Mouse (Mus musculus) erythroblast, adult 5-6 weeks (primary cell): ENCODE results near the gene Tmem208. TPM values are rescaled to one million over a fixed set of nuclear protein-coding genes. Genes with fewer than 3 reads are reported as not detected.

Experiments
- ATAC-seq: replicated peaks from 2 replicates; pipeline ENCODE4 v1.8.0; 2016; ENCODE audit warnings: moderate number of reproducible peaks, mild to moderate bottlenecking, moderate TSS enrichment, inconsistent platforms; ENCODE audit not compliant: poor library complexity, low FRiP score, severe bottlenecking
- total RNA-seq, 2 experiments: library from RNA; stranded (forward) in 1 of 2; stranded (reverse) in 1 of 2; fragments of 150-400 nt in 1 of 2; fragments of 200-764, 138-1000 nt in 1 of 2; gene quantifications; 2 replicates each; pipeline versions ENCODE4 v1.2.3 to v1.2.4; 2015 to 2017; ENCODE audit warnings: low replicate concordance in 2 of 2

Tmem208 gene
- total RNA-seq, 2 experiments from 2014 or later = 26.9 to 56.3 TPM

DNA sequence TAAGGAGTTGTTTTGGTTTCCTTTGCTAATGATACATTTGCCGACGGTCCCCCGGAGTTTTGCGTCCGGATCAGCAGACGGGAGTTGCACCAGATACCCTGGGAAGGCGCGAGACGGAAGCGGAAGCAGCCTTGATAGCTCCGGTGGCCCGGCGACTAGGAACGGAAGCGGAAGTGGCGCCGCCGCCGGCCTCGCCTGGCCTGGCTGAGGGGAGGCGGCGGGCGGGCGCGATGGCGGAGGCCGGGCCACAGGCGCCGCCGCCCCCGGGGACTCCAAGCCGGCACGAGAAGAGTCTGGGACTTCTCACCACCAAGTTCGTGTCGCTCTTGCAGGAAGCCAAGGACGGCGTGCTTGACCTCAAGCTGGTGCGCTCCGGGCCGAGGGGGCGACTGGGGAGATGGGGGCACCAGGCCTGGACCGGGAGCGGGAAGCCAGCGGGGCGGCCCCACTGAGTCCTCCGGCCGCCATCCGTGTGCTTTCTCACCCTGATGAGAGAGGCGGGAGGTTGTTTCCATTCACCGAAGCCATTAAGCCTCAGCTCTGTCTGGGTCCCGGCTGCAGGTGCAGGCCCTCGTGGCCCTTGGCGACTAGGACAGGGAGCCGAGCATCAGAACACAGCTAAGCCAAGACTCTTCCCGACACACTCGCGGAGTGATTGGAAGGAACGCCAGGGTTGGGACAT, 28.5 kb upstream of the Tmem208 start, which contains the start of gene E2f4:
Gene E2f4, plus strand, starts transcription at position 153 of the 682 bp plus-strand sequence.
- peak; percentile 73 for ATAC-seq

DNA sequence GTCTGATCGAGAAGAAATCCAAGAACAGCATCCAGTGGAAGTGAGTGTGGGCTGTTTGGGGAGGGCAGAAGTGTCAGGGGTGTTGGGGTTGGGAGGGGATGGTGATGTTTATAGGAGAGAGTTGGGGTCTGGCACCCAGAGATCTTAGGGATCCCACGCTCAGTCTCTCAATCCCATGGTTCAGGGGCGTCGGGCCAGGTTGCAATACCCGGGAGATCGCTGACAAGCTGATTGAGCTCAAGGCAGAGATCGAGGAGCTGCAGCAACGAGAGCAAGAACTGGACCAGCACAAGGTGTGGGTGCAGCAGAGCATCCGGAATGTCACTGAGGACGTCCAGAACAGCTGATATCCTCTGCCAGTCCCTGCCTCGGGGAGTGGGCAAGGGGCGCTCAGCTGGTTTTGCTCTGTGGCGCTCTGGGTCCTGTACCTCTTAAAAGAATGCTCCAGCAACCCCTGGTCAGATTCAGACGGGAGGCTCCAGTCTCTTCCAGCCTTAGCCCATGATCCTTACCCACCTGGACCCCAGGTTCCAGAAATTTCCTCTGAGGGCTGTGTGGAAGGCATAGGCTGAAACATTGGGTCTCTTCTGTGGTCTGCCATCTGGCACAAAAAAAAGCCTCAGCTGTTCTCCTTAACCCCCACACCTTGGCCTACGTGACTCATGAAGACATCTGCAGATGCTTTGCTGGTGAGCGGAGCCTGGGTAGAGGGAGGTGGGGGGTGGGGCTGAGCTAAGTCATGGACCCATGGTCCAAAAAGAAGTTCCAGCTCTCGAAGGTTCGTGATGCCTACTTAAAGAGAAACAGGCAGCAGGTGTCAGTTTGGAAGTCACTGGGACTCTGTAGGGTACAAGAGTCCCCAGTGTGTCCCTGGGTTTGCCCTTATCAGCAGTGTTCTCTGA, 27.6 kb upstream of the Tmem208 start:
- ATAC-seq = peak; percentile 17; the same call in 1 of the 2 replicates

DNA sequence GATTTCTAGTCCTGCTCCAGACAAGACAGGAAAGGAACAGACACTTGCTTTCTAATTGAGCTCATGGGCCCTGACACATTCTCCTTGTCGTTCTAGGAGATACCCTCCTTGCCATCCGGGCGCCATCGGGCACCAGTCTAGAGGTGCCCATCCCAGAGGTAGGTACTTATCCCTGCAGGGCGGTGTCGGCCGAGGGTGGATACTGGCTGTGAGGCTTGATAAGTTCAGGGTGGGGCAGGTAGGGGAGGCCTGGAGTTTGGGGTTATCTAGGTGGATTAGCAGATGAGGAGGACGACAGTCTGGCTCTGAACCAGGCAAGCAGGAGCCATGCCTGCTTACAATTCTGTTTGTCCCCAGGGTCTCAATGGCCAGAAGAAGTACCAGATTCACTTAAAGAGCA, 26.2 kb upstream of the Tmem208 start:
- ATAC-seq = peak; percentile 80

DNA sequence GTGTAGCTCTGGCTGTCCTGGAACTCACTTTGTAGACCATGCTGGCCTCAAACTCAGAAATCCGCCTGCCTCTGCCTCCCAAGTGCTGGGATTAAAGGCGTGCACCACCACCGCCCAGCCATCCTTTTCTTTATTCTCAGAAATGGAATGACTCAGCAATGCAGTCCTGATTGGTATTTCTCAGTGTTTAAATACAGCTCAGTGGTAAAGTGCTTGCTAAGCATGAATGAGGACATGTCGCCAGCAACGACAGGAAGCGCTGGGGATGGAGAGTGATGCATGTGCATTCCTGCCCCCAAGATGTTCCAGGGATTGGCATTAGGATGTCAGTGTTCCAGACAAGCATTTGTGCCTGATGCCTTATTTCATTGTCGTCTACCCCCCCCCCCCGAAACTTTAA, 22.8 kb upstream of the Tmem208 start:
- ATAC-seq = no peak

DNA sequence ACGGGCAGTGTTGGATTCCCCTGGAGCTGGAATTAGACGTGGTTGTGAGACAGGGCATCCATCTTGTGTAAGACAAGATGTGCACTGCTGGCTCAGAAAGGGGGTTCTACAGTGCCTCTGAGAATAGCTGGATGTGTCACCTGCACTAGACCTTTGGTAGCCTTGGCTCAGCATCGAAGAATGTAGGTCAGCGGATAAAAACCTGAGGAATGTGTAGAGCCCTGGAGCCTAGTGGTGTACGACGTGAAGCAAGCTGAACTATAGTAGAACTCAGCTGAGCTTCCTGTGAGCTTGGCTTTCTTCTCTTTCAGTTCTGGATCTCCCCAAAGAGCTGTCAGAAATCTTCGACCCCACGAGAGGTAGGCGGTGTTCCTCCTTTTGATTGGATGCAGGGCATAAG, 22.3 kb upstream of the Tmem208 start:
- no peak for ATAC-seq

DNA sequence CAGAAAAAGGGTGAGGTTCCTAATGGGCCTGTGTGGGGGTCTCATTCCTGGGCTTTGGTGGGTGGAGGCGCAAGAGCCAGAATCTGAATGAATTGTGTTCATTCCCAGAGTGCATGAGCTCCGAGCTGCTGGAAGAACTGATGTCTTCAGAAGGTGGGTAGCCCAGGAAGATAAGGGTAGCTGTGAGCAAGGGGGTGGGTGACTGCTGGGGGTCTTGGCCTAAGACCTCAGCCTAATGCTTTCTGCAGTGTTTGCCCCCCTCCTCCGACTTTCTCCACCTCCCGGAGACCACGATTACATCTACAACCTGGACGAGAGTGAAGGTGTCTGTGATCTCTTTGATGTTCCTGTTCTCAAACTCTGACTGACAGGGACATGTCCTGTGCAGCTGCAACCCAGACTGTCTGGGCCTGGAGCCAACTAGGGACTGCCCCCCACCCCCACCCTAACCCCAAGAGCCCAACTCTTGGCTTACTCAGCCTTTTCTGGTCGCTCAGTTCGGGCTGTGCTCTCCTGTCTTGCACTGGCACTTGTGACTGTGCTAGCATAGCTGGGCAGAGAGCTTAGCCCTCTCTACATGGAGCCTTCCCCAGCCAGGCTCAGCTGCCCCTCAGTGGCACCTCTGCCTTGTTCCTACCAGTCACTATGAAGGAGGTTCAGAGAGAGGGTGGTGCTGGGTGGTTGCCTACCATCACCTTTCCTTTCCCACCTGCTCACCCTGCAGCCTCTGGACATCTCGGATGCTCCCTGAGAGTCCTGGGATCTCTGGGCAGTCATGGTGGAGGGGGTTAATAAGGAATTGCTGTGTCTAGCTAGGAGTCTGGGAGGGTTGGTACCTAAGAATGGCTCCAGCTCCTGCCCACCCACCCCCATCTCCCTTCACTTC, 21.6 kb upstream of the Tmem208 start:
- ATAC-seq = no peak

DNA sequence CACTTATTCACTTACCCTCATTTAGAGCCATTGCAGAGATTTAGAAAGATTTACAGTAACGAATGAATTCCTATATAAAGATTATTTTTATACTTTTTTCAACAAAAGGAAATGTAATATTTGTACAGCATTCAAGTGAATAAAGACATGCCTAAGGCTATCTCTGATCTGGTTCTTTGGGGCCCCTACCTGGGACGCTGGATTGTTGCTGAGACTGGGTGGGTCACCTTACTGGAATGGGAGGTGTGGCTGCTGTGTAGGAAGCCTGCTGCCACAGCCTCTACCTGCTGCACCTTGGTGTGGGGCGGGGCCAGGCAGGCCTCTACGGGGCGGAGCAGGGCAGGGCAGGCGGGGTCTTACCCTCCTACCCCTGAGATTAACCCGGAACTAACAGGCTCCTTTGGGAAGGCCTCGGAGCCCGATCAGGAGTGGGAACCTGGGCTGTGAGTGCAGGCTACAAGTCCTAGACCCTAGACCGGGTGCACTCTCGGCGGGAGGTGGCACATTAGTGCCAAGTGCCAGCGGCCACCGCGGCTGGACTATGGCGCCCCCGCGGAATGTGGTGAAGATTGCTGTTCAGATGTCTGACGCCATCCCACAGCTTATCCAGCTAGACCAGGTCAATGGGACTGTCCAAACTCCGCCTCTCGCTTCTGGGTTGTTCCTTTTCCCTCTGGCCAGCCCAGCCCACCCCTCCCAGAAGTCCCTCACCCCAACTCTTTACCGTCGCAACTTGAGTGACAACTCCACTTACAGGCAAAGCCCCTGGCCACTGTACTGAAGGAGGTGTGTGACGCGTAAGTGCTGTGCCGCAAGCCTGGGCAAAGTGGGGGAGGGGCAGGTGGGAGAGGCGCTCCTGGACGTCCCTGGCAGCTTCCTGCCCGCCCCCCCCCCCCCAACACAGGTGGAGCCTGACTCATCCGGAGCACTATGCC, 20.7 kb upstream of the Tmem208 start, which contains the start of gene Elmo3:
Gene Elmo3, plus strand, starts transcription at position 391 of the 935 bp plus-strand sequence.
- peak; percentile 56 for ATAC-seq

DNA sequence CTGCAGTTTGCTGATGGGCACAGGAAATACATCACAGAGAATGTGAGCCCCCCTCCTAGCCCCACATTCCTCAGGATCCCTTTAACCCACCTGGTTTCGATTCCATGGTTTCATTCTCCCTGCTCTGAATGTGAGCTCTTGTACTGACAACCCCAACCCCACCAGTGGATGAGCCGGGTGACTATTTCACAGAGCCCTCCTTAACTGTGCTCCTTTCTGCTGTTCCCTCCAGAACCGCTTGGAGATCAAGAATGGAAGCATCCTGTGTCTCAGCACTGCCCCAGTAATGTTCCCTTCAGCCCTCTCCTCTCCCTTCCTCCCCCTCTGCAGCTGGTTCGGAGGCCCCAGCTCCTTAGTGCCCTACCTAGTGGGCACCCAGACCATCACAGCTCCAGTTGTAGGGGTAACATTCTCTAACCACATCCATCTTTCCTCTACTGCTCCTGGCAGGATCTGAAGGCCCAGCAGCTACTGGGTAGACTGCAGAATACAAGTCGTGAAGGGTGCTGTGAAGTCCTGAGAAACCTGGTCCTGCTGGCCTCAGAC, 19.9 kb upstream of the Tmem208 start:
- ATAC-seq = no peak

DNA sequence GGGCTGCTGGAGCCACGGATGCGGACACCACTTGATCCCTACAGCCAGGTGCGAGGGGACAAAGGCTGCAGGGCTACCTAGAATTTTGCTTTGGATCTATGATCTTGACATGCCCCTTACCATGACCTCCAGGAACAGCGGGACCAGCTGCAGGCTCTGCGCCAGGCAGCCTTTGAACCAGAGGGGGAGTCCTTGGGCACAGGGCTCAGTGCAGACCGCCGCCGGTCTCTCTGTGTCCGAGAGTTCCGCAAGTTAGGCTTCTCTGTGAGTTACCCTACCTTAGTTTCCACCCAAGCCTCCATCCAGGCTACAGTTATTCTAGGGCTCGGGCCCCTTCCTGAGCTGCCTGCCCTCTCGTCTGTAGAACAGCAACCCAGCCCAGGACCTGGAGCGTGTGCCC, 18.5 kb upstream of the Tmem208 start:
- ATAC-seq = no peak

DNA sequence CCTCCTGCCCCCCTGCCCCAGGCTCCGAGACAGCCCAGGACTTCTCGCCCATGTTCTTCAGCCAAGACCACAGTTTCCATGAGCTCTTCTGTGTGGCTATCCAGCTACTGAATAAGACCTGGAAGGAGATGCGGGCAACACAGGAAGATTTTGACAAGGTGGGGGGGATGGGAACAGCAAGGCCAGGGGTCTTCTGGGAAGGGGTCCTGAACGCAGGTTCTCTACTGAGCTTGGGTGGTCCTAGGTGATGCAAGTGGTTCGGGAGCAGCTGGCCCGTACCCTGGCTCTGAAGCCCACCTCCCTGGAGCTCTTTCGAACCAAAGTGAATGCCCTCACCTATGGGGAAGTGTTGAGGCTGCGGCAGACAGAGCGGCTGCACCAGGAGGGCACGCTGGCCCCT, 17.7 kb upstream of the Tmem208 start:
- ATAC-seq = no peak

DNA sequence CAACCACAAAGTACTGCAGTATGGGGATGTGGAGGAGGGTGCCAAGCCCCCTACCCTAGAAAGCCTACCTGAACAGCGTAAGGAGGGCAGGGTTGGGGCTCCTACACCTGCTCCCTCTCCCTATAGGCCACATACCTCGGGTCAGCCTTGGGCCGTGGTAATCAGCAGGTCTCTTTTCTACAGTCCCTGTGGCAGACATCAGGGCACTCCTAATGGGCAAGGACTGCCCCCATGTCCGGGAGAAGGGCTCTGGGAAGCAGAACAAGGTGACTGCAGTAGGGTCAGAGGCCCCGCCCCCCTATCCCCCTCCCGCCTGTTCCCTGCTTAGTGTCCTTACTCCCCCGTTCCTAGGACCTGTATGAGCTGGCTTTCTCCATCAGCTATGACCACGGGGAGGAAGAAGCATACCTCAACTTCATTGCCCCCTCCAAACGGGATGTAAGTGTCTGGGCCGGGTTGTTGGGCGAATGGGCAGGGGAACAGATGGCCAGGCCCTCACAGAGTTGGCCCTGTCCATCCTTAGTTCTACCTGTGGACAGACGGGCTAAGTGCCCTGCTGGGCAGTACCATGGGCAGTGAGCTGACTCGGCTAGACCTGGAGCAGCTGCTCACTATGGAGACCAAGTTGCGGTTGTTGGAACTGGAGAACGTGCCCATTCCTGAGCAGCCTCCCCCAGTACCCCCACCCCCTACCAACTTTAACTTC, 16.9 kb upstream of the Tmem208 start:
- ATAC-seq = no peak

DNA sequence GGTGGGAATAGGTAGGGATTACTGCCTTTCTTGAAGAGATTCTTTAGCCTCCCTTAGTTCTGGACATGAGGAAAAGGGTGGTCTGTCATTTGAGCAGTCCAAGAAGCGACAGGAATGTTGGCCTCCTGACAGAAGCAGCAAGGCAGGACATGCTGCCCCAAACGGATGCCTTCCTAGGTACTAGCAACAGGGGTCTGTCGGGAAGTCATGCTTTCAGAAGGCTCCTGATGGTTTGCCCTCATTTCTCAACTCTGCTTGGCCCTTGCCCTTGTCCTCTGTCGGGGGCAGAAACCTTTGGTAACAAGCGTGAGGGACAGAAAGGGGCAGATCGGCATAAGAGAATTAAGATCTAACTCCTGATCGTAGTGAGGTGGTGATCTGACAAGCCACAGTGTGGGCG, 16.0 kb upstream of the Tmem208 start:
- no peak for ATAC-seq

DNA sequence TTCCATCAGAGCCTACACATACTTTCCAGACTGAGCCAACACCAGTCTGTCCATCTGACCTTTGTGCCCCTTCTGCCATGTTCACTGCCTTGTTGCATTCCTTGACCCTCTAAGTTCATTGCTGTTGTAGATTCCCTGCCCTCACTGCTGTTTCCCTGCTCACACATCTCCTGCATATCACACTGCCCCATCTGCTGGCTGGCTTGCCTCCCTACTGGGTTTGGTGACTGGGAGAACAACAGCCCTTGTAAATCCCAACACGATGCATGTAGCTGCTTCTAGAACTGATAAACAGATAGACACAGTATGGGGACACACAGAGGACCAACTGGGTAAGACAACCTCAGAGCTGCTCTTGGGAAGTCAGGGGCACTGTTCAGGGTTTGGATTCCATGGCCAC, 14.4 kb upstream of the Tmem208 start:
- 0 out of 2 replicates have a peak, but pooled peaks have one; percentile 7 for ATAC-seq

DNA sequence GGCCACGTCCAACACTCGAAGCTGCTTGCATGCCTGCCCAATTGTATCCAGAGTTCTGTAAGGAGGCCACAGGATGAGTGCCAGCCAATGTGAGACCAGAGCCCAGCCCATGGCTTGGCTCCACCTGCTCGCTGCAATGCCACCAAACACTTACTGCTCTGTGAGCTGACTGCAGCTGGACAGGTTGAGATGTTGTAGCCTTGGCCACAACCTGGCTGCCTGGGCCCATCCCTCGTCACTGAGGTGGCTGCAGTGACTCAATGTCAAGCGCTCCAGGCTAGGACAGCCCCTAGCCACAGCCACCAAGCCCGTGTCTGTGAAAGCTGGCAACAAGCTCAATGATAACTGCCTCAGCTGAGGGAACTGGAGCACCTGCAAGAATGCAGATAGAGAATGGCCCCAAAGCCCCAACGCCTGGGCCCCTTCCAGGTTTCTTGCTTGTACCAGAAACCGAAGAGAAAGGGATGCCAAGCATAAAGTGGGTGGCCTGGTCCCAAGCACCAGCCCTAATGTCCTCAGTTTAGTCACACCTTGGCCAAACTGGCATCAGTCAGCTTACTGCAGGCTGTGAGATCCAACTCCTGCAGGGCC, 13.2 kb upstream of the Tmem208 start:
- peak; percentile 18 for ATAC-seq

DNA sequence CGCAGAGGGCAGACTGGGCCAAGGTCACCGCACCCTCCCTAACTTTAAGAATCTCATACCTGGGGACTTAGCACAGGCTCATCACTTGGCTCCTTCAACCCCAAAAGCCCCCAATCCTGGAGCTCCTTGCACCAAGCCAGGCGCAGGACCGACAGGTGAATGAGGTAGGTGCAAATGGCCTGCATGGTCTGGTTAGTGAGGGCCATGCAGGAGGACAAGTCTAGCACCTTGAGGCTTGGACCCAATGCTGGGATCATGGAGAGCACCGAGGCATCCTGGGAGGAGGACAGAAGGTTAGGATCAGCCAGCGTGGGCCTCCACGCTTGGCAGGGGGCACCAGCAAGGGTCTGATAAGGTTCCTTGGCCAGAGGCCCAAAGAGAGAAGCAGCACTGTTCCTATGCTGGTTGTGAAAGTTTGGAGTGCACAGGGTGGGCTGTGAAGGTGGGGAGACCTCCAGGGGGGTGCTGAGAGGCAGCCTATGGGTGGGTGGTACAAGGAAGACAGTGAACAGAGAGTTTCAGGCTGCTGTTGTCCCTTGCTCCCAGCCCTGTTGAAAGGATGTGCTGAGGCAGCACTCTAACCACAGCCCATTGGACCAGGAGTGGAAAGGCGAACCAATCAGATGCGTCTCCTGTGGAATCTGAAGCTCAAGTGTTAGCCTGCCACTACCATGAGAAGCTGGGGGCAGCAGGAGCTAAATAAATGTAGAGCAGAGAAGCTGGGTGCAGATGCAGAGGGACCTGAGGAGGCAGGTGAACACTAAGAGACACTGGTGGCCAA, 12.3 kb upstream of the Tmem208 start:
- no peak for ATAC-seq

DNA sequence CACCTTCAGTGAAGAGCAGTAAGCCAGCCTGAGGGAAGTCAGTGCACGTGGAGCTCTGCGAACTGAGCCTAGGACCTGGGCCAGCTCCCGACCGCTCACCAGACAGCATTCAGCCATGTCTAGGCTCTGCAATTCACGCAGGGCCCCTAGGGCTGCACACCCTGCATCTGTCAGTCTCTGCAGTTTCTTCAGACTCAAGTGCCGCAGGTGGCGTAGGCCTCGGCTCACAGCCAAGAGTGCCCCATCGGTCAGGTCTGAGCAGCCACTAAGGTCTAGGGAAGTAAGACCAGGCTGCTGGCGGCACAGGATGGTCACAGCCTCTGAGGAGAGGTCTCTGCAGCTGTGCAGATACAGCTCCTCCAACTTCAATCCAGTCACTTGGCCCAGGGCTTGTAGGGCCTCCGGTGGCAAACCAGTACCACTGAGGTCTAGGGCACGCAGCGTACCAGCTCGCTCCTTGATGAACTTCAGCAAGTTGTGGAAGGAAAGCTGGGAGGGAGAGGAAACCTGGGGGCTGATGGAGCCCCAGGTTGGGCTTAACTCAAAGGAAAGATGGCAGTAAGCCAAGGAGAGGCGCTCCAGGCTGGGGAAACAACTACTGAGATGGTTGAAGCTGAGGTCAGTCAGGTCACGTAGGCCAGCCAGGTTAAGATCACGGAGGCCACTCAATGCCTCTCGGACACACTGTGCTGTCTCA, 10.9 kb upstream of the Tmem208 start:
- no peak for ATAC-seq
